Mouse (Mus musculus) embryonic fibroblast, embryonic 13.5 days (primary cell): ENCODE data around the gene Tes.

Experiments
- CTCF ChIP-seq: IDR thresholded peaks from 2 replicates; pipeline ENCODE4 v1.5.1; 2011; ENCODE audit warnings: mild to moderate bottlenecking, control low read depth, low read length, moderate library complexity, borderline replicate concordance; ENCODE audit not compliant: insufficient read depth
- POLR2A ChIP-seq: IDR thresholded peaks from 2 replicates; pipeline ENCODE4 v1.6.1; 2011; ENCODE audit warnings: low read depth, mild to moderate bottlenecking, control low read depth, low read length, moderate library complexity

DNA sequence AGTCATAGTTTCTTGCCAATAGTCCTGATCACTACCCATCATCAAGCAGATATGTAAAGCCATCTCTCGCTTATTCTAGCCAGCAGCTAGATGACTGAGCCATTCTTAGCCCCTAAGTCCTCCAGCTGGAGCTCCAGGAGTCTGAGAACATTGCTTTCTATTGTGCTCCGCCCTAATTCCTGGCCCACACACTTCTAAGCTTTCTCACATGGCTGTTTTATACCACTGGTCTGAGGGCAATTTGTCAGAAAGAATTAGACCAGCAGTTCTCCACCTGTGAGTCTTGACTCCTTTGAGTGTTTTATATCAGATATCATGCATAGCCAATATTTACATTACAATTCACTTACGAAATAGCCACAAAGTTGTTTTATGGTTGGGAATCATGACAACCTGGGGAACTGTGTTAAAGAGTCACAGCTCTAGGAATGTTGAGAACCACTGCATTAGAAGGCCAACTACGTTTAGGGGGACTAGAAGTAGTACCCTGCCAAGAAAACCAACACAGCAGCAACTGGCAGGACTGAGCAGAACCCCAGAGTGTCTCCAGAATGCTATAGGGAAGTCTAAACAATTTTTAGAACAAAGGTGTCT is 13.4 kb upstream of the Tes start:
- TF ChIP-seq CTCF: no peak
- no peak for TF ChIP-seq POLR2A
